Mouse (Mus musculus): ENCODE measurements around the gene Zfp940.
"Not testable (repeated sequence)": the region's sequence is repeated elsewhere in the genome, so short reads cannot be mapped to it uniquely, and the experiment has no call there.

The Zfp940 gene

GRCm38 (mm10) chr7:29853219-29853842, at the start of gene Zfp940:
Zfp940 (minus strand) TSS chr7:29853669.
- in situ Hi-C loops (cut with MboI): no loop called here

DNA sequence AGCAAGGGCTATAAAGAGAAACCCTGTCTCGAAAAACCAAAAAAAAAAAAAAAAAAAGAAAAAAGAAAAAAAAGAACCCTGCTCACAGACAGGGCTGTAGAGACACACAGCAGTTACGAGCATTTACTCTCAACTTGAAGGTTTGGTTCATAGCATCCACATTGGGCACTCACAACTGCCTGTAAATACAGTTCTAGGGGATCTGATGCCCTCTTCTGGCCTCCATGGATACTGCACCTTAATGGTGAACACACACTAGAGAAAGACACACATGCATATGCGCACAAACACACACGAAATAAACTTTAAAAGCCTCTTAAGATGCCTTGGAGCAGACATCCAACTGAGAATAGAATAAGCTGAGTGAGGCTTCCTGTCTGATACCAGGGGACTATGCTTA, 44.9 kb upstream of the Zfp940 start:
- in situ Hi-C loops (cut with MboI): no loop called here

- in situ Hi-C loops (cut with MboI): no loop called here
Observed at GRCm38 (mm10) chr7:29892756-29893155, 39.3 kb upstream of the Zfp940 start.

- in situ Hi-C loops (cut with MboI): no loop called here
Observed at GRCm38 (mm10) chr7:29890501-29890900, 37.0 kb upstream of the Zfp940 start.

- in situ Hi-C loops (cut with MboI): no loop called here
Observed at GRCm38 (mm10) chr7:29880916-29881315, 27.4 kb upstream of the Zfp940 start.

- in situ Hi-C loops (cut with MboI): no loop called here
Observed at GRCm38 (mm10) chr7:29880056-29880455, 26.6 kb upstream of the Zfp940 start.

GRCm38 (mm10) chr7:29877561-29877960, 24.1 kb upstream of the Zfp940 start:
- in situ Hi-C loops (cut with MboI): not testable (repeated sequence)

- in situ Hi-C loops (cut with MboI): no loop called here
Observed at GRCm38 (mm10) chr7:29874256-29874655, 20.8 kb upstream of the Zfp940 start.

- in situ Hi-C loops (cut with MboI): no loop called here
Observed at GRCm38 (mm10) chr7:29861660-29862059, 8.2 kb upstream of the Zfp940 start.

DNA sequence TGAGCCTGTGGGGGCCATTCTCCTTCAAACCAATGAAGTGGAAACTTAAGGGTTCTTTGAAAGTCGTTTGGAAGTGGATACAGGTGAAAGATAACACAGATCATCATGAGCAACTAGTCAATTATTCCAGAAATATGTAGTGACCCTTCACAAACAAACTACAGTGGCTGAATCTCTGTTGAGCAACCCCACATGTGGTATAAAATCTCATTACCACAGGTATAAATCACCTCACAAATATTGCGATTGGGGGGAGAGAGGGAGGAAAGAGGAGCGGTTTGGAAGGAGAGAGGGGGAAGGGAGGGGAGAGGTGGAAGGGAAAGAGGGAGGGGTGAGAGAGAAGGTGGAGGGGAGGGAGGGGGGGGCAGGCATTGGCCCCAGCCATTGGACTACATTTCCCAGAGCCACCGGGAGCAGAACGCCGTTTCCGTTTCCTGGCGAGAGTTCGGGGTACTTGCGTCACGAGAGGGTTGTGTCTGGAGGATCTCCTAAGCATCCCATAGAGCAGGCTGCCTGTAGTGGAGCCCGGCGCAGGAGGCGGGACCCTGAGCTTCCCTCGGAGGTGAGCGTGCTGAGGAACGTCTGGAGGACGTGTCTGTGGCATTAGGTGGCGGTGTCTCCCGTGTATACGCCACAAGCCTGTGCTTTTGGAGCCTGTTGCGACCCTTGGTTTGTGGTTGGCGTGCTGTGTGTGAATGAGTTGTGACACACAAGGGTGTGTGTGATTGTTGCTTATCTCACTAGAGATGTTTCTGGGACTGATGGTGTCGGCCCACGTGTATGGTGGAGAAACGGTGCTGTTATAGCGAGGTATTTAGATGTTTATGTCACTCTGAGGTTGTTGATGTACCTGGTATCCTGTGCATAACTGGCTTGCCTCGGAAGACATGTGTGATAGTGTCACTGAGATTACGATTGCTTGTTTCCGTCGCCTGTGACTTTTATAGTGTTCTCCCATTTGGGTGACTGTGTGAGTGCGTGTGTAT, 6.4 kb upstream of the Zfp940 start, which contains the start of gene Zfp420:
Gene Zfp420, plus strand, starts transcription at position 448 of the 986 bp plus-strand sequence.
- in situ Hi-C loops (cut with MboI): no loop called here

DNA sequence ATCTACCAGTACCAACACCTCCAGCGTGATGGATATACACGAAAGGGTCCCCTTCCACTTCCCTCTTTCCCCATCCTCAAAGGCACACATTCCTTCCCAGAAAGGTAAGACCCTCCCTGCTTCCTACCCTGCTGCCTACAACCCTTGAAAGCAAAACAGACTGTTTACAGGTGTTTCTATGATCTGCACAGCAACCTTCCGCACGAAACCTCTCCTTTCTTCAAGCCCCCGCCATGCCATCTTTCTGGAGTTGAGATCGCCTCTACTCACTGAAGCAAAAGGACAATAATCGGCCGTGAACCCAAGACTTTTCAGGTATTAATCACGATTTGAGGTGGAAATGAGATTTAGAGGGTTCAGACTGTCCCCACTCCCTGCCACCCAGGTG, 644 bp downstream of the Zfp940 start:
- in situ Hi-C loops (cut with MboI): no loop called here

DNA sequence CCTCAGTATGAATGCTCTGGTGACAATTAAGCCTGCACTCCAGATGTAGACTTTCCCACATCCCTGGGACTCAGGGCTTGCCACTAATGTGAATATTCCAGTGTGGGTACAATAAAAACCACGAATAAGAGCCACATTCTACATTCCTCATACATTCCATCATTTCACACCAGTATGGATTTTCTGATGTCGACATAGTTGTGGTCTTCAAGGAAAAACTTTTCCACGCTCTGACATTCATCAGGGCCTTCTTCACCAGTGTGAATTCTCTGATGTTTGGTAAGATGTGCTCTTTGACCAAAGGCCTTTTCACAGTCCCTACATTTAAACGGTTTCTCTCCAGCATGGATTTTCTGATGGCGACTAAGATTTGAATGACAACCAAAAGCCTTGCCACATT, 8.9 kb downstream of the Zfp940 start:
- in situ Hi-C loops (cut with MboI): no loop called here

- in situ Hi-C loops (cut with MboI): no loop called here
Observed at GRCm38 (mm10) chr7:29842105-29842504, 11.4 kb downstream of the Zfp940 start.

- in situ Hi-C loops (cut with MboI): no loop called here
Observed at GRCm38 (mm10) chr7:29839256-29839655, 14.2 kb downstream of the Zfp940 start.

DNA sequence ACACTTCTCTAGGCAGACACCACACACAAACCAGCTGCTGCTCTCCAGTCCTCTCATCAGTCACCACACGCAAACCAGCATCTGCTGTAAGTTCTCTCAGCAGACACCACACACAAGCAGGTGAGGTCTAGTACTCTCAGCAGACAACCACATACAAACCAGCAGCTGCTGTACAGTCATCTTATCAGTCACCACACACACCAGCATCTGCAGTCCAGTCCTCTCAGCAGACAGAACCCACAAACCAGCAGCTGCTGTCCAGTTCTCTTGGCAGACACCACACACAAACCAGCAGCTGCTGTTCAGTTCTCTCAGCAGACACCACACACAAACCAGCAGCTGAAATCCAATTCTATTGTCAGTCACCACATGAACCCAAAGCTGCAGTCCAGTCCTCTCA, 16.7 kb downstream of the Zfp940 start:
- in situ Hi-C loops (cut with MboI): no loop called here

GRCm38 (mm10) chr7:29829804-29830203, 23.7 kb downstream of the Zfp940 start:
- in situ Hi-C loops (cut with MboI): no loop called here

DNA sequence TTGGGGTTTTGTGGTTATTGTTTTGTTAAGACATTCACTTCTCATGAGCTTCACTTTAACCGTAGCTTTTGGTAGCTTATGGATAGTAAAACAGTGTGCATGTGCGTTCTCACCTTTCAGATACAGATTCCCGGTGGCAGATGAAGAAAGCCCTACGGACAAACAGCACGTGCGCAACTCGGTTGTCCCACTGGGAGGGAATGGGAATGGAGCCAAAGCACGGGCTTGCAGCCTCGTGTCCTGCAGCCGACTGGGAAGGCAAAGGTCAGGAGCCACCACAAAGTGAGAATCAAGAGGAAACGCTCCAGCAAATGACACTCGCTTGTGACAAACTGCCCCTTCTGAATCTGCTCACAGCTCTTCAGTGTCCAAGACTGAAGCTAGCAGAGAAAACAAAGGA, 25.5 kb downstream of the Zfp940 start:
- in situ Hi-C loops (cut with MboI): no loop called here

DNA sequence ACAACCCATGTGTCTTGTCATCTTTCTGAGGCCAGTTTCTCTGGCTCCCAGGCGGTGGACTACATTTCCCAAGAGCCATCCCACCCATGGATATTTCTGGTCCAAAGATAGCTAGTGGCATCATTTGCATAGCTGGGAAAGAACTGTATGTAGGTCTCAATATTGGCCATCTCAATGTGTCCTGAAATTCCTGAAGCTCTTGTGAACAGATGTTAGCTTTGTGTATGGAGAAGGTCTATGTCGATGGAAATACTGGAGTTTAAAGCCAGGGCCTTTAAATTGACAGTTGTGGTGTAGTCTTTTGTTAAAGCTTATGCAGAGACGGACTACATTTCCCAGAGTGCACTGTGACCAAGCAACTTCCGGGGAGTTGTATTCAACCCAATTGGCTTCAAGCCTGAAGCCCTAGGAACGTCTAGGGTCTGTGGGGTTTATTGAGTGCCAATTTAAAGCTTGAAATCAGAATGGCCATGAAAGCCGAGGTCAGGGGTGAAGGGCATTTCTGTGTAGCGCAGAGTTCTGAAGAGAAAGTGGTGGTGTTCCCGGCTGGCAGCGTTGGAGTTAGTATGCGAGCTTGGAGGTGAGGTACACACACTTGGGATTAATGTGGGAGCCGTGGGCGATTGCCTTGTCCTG, 34.7 kb downstream of the Zfp940 start:
- in situ Hi-C loops (cut with MboI): no loop called here

- in situ Hi-C loops (cut with MboI): no loop called here
Observed at GRCm38 (mm10) chr7:29815910-29816429, 37.5 kb downstream of the Zfp940 start, which contains the start of gene Zfp790. Zfp790 (plus strand) TSS chr7:29816114.

DNA sequence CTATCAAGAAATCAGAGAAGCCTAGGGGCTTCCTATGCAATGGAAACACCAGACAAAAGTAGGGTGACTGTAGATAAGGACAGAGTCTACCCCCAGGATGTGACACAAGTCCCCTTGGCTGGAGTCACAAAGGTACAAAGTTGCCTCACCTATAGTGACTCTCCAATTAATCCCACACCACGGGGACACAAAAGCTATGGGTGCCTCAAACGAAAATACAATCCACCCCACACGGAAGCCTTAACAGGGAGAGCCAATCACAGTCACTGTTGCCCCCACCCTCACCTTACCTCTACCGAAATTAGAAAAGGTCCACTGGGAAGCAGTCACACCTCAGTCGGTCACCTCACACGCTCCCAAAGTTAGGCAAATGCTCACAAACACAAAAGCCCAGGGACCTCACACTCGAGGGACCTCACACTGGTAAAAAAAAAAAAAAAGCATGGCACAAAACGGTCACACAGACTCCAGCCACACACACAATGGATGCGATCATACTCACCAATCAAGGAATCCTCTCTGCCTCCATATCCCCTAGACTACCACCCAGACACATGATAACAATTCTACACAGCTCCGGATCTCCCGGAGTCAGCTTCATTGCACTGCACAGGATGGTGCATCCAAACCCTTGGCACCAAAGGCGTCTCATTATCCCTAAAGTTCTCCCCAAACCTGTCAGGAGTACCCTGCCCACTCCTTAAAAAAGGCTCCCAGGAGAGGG, 38.2 kb downstream of the Zfp940 start:
- in situ Hi-C loops (cut with MboI): no loop called here

DNA sequence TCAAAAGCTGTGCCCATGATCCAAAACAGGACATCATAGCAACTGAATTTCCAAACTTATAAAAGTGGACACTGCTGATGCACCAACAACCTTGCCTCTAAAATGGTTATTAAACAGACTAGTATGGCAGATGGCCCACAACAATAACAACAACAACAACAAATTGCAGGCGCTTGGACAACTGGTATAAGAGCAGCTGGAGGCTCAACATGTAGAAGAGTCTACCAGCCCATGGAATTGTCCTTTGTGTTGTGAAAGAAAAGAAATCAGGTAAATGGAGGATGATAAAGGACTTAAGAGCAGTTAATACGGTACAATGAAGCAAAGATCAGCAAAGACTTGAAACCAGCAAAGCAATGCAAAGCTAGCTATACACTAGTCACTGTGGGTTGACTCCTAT, 39.1 kb downstream of the Zfp940 start:
- in situ Hi-C loops (cut with MboI): no loop called here

DNA sequence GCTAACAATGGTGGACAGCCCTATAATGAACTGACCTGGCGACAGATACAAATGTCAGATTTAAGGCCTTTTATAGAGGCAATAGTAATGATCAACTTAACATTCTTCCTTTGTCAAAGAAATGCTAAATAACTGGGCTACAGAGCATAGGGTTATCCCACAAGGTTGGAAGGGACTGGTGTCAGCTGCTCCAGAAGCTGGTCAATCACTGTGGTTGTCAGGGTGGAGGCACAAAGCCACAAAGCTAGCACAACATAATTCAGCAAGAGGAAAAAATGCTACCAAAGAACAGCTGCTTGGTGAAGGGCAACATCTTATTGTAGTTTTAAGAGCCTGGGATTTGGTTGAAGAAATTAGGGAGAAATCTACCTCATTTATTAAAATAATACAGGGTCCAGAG, 41.2 kb downstream of the Zfp940 start:
- in situ Hi-C loops (cut with MboI): no loop called here

Measured in mature B cell (primary cell).